Mouse (Mus musculus) lung, postnatal 0 days (tissue): ENCODE results near the gene Usp20. TPM values are rescaled to one million over a fixed set of nuclear protein-coding genes. Genes with fewer than 3 reads are reported as not detected.

Experiments used
- ATAC-seq: fragments of 200-750 bp; cut with Nextera tagmentation; 2 replicates; pipeline ENCODE4 v1.8.0; 2017; ENCODE audit warnings: moderate library complexity
- DNase-seq: peaks from one replicate; pipeline ENCODE4 v3.0.0-alpha.2; 2016; ENCODE audit warnings: low spot score
- H3K27ac ChIP-seq: fragments of 300-500 bp; sonication (generic); 2 replicates; pipeline ENCODE4 v1.5.1; 2014; ENCODE audit warnings: antibody characterized with exemption, mild to moderate bottlenecking, low read length, mixed read lengths
- H3K27me3 ChIP-seq: fragments of 300-500 bp; sonication (generic); replicated peaks from 2 replicates; pipeline ENCODE4 v1.6.1; 2014; ENCODE audit warnings: low read length, mixed read lengths; ENCODE audit not compliant: insufficient read depth
- H3K36me3 ChIP-seq: fragments of 300-500 bp; sonication (generic); 2 replicates; pipeline ENCODE4 v1.6.1; 2014; ENCODE audit warnings: low read length, mixed read lengths; ENCODE audit not compliant: insufficient read depth
- H3K4me1 ChIP-seq: fragments of 300-500 bp; sonication (generic); 2 replicates; pipeline ENCODE4 v1.6.1; 2014; ENCODE audit warnings: antibody characterized with exemption, low read depth, low read length, mixed read lengths; ENCODE audit not compliant: insufficient read depth
- H3K4me2 ChIP-seq: fragments of 300-500 bp; sonication (generic); replicated peaks from 2 replicates; pipeline ENCODE4 v1.6.1; 2014; ENCODE audit warnings: low read depth, mild to moderate bottlenecking, low read length, moderate library complexity, mixed read lengths
- H3K4me3 ChIP-seq: fragments of 300-500 bp; sonication (generic); 2 replicates; pipeline ENCODE4 v1.5.1; 2014; ENCODE audit warnings: low read depth, low read length
- H3K9ac ChIP-seq: fragments of 300-500 bp; sonication (generic); replicated peaks from 2 replicates; pipeline ENCODE4 v1.6.1; 2014; ENCODE audit warnings: low read depth, mild to moderate bottlenecking
- H3K9me3 ChIP-seq: fragments of 300-500 bp; sonication (generic); 2 replicates; pipeline ENCODE4 v1.6.1; 2016; ENCODE audit warnings: low read length, mixed read lengths
- CTCF ChIP-seq: IDR thresholded peaks from 2 replicates; pipeline ENCODE4 v1.5.1; 2016; ENCODE audit warnings: antibody characterized with exemption, mild to moderate bottlenecking
- EP300 ChIP-seq: IDR thresholded peaks from 2 replicates; pipeline ENCODE4 v1.6.1; 2016; ENCODE audit warnings: antibody characterized with exemption, mild to moderate bottlenecking, control low read depth
- WGBS: fragments of 180-500 bp; shearing (Covaris S2); extraction: QIAGEN DNeasy Blood & Tissue Kit; methylation state at CpG from one replicate; pipeline ENCODE4 v1.1.7; 2014; 5-methylcytosine and 5-hydroxymethylcytosine counted together
- polyA plus RNA-seq: library from polyadenylated mRNA; unstranded; fragments of >200 nt; fragmentation: Nextera tagmentation; extraction: Ambion mirVana; gene quantifications from 2 replicates; pipeline ENCODE4 v1.2.1, GENCODE M21; 2015

Usp20 gene
- polyA plus RNA-seq, 1 experiment from 2014 or later: 8.4 TPM

DNA sequence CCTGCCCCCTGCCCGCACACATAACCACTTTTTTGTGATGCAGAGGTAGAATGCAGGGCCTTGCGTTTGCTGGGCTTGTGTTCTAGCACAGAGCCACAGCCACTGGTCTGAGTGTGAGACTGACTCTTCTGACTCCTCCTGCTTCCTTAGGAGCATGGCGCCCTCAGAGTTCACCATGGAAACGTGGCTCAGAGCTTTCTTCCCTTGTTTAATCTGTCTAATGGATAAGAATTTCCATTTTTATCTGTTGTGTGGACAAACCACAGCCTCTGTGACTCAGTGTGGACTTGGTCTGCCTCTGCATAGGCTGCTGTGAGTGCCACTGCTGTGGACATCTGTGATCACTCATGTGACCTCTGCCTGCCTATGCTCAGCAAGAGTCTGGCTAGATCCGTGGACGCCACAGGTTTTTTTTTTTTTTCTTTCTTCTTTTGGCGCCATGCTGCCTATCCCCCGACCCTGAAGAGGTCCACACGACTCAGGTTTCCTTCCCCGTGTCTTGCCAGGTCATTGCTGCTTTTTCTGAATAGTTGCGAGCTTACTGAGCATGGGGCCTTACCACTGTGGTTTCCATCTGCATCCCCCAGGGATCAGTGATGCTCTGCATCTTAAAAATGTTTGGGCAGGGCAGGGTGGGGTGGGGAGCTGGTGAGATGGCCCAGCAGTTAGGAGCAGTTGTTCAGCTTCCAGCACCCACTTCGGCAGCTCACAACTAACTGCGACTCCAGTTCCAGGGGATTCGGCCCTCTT, 31.5 kb downstream of the Usp20 start:
- no peak for DNase-seq
- no peaks in the 10 kb centered on the region for H3K9me3 ChIP-seq
- WGBS: 65% methylated on average over 14 of the region's 14 CpGs
- ATAC-seq: no peak
- peaks cover 11% of the 10 kb centered on the region; the same call in 1 of the 2 replicates for H3K36me3 ChIP-seq
- H3K27ac ChIP-seq: no peak overlapping the region
- no peak overlapping the region for H3K4me3 ChIP-seq
- no peaks in the 10 kb centered on the region for H3K4me1 ChIP-seq
- H3K27me3 ChIP-seq: no peaks in the 10 kb centered on the region
- H3K9ac ChIP-seq: no peak overlapping the region
- H3K4me2 ChIP-seq: no peak overlapping the region
- TF ChIP-seq EP300: no peak
- TF ChIP-seq CTCF: no peak

GRCm38 (mm10) chr2:31017625-31018317, 35.7 kb downstream of the Usp20 start:
- H3K4me3 ChIP-seq: no peak overlapping the region
- no peaks in the 10 kb centered on the region for H3K27me3 ChIP-seq
- no peak overlapping the region for H3K4me2 ChIP-seq
- no peak for ATAC-seq
- H3K9ac ChIP-seq: no peak overlapping the region
- no peak for DNase-seq
- H3K4me1 ChIP-seq: no peaks in the 10 kb centered on the region
- no peaks in the 10 kb centered on the region for H3K9me3 ChIP-seq
- WGBS: 89% methylated on average over 18 of the region's 18 CpGs
- H3K36me3 ChIP-seq: peaks cover 6% of the 10 kb centered on the region; the same call in 1 of the 2 replicates
- no peak overlapping the region for H3K27ac ChIP-seq
- TF ChIP-seq CTCF (no peak), EP300 (no peak)

GRCm38 (mm10) chr2:31018519-31018918, 36.4 kb downstream of the Usp20 start:
- Histone ChIP-seq H3K4me3 (no peak overlapping the region), H3K36me3 (peaks cover 6% of the 10 kb centered on the region; the same call in 1 of the 2 replicates), H3K9ac (no peak overlapping the region), H3K9me3 (no peaks in the 10 kb centered on the region), H3K4me2 (no peak overlapping the region), H3K4me1 (no peaks in the 10 kb centered on the region), H3K27ac (no peak overlapping the region), H3K27me3 (no peaks in the 10 kb centered on the region)
- TF ChIP-seq CTCF (no peak), EP300 (no peak)
- DNase-seq: no peak
- ATAC-seq: no peak
- 85% methylated on average over 8 of the region's 8 CpGs for WGBS

DNA sequence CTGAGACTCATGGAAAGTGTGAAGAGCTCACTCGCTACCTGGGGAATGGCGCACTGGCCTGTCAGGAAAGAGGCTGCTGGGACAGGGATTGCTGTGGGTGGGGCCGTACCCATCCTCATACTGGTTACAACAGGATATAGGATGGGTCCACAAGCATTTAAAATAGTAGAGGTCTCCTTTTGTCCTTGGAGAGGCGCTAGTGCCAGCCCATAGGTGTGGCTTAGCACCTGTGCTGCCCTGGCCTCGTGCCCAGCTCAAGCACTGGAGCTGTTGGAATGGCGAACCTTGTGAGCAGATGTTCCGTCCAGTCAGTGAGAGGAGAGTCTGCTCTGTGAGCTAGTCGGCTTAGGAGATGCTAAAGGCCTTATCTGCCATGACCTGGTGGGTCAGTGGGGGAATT, 36.9 kb downstream of the Usp20 start:
- ATAC-seq (no peak), DNase-seq (no peak)
- no peak for TF ChIP-seq EP300
- no peak for TF ChIP-seq CTCF
- Histone ChIP-seq H3K27me3 (no peaks in the 10 kb centered on the region), H3K4me1 (no peaks in the 10 kb centered on the region), H3K27ac (no peak overlapping the region), H3K9ac (no peak overlapping the region), H3K36me3 (peaks cover 6% of the 10 kb centered on the region; the same call in 1 of the 2 replicates), H3K9me3 (no peaks in the 10 kb centered on the region), H3K4me3 (no peak overlapping the region), H3K4me2 (no peak overlapping the region)
- WGBS: 68% methylated on average over 8 of the region's 8 CpGs

DNA sequence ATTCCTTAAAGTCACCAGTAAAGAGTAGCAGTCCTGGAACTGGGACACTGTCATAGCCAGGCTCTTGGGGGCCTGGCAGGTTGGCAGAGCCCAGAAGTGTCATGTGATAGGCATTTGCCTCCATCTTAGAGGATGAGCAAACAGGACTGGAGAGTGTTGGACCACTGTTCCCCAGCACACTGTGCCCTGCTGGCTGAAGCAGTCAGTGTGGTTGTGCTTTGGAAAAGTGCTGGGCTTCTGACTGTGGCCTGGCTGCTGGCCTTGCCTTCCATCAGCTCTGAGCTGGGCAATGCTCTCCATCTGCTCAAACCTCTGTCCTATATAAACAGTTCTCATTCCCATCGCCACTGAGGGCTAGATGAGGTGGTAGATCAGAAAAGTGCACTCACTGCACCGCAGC, 38.1 kb downstream of the Usp20 start:
- no peak for TF ChIP-seq CTCF
- no peak for TF ChIP-seq EP300
- WGBS: 79% methylated on average over 2 of the region's 2 CpGs
- Histone ChIP-seq H3K9me3 (no peaks in the 10 kb centered on the region), H3K36me3 (peaks cover 6% of the 10 kb centered on the region; the same call in 1 of the 2 replicates), H3K4me1 (no peaks in the 10 kb centered on the region), H3K27ac (no peak overlapping the region), H3K4me2 (no peak overlapping the region), H3K27me3 (no peaks in the 10 kb centered on the region), H3K4me3 (no peak overlapping the region), H3K9ac (no peak overlapping the region)
- DNase-seq: no peak
- no peak for ATAC-seq

DNA sequence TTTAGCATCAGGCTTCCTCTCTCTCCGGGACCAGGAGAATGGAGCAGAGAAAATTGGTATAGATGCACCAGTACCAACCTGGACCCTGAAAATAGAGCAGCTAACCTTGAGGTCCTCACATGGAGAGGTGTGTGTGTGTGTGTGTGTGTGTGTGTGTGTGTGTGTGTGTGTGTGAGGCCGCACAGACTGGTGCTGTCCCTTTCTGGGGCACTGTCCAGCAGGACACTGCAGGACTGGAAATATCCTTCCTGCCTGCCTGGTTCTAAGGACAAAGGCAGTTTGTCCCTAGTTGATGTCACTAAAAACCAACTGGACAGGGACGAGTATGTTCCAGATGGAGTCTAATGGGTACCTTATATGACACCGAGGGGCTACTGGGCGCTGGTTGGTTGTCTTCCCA, 41.9 kb downstream of the Usp20 start:
- WGBS: 71% methylated on average over 5 of the region's 5 CpGs
- DNase-seq (no peak), ATAC-seq (no peak)
- TF ChIP-seq EP300: no peak
- no peak for TF ChIP-seq CTCF
- no peak overlapping the region for H3K9ac ChIP-seq
- no peaks in the 10 kb centered on the region for H3K4me1 ChIP-seq
- no peaks in the 10 kb centered on the region for H3K9me3 ChIP-seq
- H3K27ac ChIP-seq: no peak overlapping the region
- H3K4me2 ChIP-seq: no peak overlapping the region
- H3K27me3 ChIP-seq: no peaks in the 10 kb centered on the region
- peaks cover 7% of the 10 kb centered on the region; the same call in 1 of the 2 replicates for H3K36me3 ChIP-seq
- H3K4me3 ChIP-seq: no peak overlapping the region
